Mouse (Mus musculus): ENCODE measurements around the gene Sema4g. TPM values are rescaled to one million over a fixed set of nuclear protein-coding genes. Genes with fewer than 3 reads are reported as not detected.

Gene Sema4g
- polyA plus RNA-seq (2012; ENCODE audit: low replicate concordance), result 0.41 and 0.56 TPM in 2 replicates

GRCm38 (mm10) chr19:44988831-44989566, at the start of gene Sema4g:
Sema4g (plus strand) TSS chr19:44989101.

GRCm38 (mm10) chr19:45005444-45005843, 16.5 kb downstream of the Sema4g start, which contains the start of gene Twnk:
Twnk (plus strand) TSS chr19:45005663.

GRCm38 (mm10) chr19:45005957-45006712, 17.2 kb downstream of the Sema4g start, which contains the start of gene Mrpl43:
Mrpl43 (minus strand) TSS chr19:45006442.

GRCm38 (mm10) chr19:45014335-45014971, 25.6 kb downstream of the Sema4g start, which contains the start of gene Lzts2:
Lzts2 (plus strand) TSS chr19:45014414.

GRCm38 (mm10) chr19:45045651-45046050, 56.8 kb downstream of the Sema4g start, which contains the start of gene Pdzd7:
Pdzd7 (minus strand) TSS chr19:45045717.

GRCm38 (mm10) chr19:45047417-45047934, 58.6 kb downstream of the Sema4g start, which contains the start of gene Sfxn3:
Sfxn3 (plus strand) TSS chr19:45047503.

Other genes starting within 250 kb of the Sema4g start
- gene Pax2, start 233.1 kb upstream of the Sema4g start, polyA plus RNA-seq (2012; ENCODE audit: low replicate concordance), result not detected in 2 replicates
- gene Slf2, start 58.0 kb upstream of the Sema4g start, polyA plus RNA-seq (2012; ENCODE audit: low replicate concordance), result 39.4 and 79.5 TPM in 2 replicates
- 5.6 and 6.8 TPM in 2 replicates for gene Twnk, start 16.6 kb downstream of the Sema4g start, polyA plus RNA-seq (2012; ENCODE audit: low replicate concordance)
- gene Mrpl43, start 17.3 kb downstream of the Sema4g start, polyA plus RNA-seq (2012; ENCODE audit: low replicate concordance), result 74.0 and 98.5 TPM in 2 replicates
- 7.7 and 13.6 TPM in 2 replicates for gene Lzts2, start 25.3 kb downstream of the Sema4g start, polyA plus RNA-seq (2012; ENCODE audit: low replicate concordance)
- 0.04 and 0.37 TPM in 2 replicates for gene Pdzd7, start 56.6 kb downstream of the Sema4g start, polyA plus RNA-seq (2012; ENCODE audit: low replicate concordance)
- gene Sfxn3, start 58.4 kb downstream of the Sema4g start, polyA plus RNA-seq (2012; ENCODE audit: low replicate concordance), result 18.5 and 22.9 TPM in 2 replicates
- gene Kazald1, start 86.1 kb downstream of the Sema4g start, polyA plus RNA-seq (2012; ENCODE audit: low replicate concordance), result 0.82 and 0.84 TPM in 2 replicates
- 0.91 and 1.6 TPM in 2 replicates for gene Tlx1, start 161.6 kb downstream of the Sema4g start, polyA plus RNA-seq (2012; ENCODE audit: low replicate concordance)
- not detected in 2 replicates for gene Lbx1, start 246.7 kb downstream of the Sema4g start, polyA plus RNA-seq (2012; ENCODE audit: low replicate concordance)